Mouse (Mus musculus): Measurements from ENCODE around the gene Hist1h1d. TPM values are rescaled to one million over a fixed set of nuclear protein-coding genes. Genes with fewer than 3 reads are reported as not detected.
A peak's percentile ranks its signal among the peaks of the same experiment; 100 is the strongest.
"Not testable (repeated sequence)": the region's sequence is repeated elsewhere in the genome, so short reads cannot be mapped to it uniquely, and the experiment has no call there.

Gene Hist1h1d
- polyA plus RNA-seq, 1 experiment from 2014 or later, result 0.70 TPM

- ATAC-seq (ENCODE audit: low FRiP score, low TSS enrichment), result no peak
- 90% methylated on average over 3 of the region's 3 CpGs for WGBS
- Histone ChIP-seq H3K36me3 (ENCODE audit: control insufficient read depth, insufficient read depth, low read length) (no peaks in the 10 kb centered on the region), H3K9ac (ENCODE audit: low read depth, low read length) (no peak overlapping the region), H3K4me3 (ENCODE audit: low read length) (no peak overlapping the region), H3K27me3 (ENCODE audit: control insufficient read depth, insufficient read depth, low read length) (no peaks in the 10 kb centered on the region), H3K9me3 (ENCODE audit: control insufficient read depth, low read length) (no peaks in the 10 kb centered on the region), H3K4me2 (replicated peaks; ENCODE audit: low read depth, low read length) (no peak overlapping the region), H3K27ac (ENCODE audit: low read depth, low read length) (no peak overlapping the region), H3K4me1 (ENCODE audit: control insufficient read depth, insufficient read depth, low read length) (peaks cover 5% of the 10 kb centered on the region)
Measured at GRCm38 (mm10) chr13:23541497-23541896, 11.6 kb upstream of the Hist1h1d start.

GRCm38 (mm10) chr13:23542225-23542980, 10.7 kb upstream of the Hist1h1d start:
- H3K4me3 ChIP-seq (ENCODE audit: low read length), result peak overlapping the region; percentile 44
- H3K27me3 ChIP-seq (ENCODE audit: control insufficient read depth, insufficient read depth, low read length); H3K4me1 ChIP-seq (ENCODE audit: control insufficient read depth, insufficient read depth, low read length); ATAC-seq (ENCODE audit: low FRiP score, low TSS enrichment); H3K9me3 ChIP-seq (ENCODE audit: control insufficient read depth, low read length); H3K36me3 ChIP-seq (ENCODE audit: control insufficient read depth, insufficient read depth, low read length): not testable (repeated sequence)
- H3K27ac ChIP-seq (ENCODE audit: low read depth, low read length), result peak overlapping the region; percentile 88
- H3K9ac ChIP-seq (ENCODE audit: low read depth, low read length), result peak overlapping the region; percentile 68
- H3K4me2 ChIP-seq (replicated peaks; ENCODE audit: low read depth, low read length), result peak overlapping the region; percentile 76
- WGBS, result 11% methylated on average over 3 of the region's 3 CpGs

- peak within 1 kb of the TSS; percentile 76 for H3K4me2 ChIP-seq (replicated peaks; ENCODE audit: low read depth, low read length)
- H3K4me1 ChIP-seq (ENCODE audit: control insufficient read depth, insufficient read depth, low read length); H3K27me3 ChIP-seq (ENCODE audit: control insufficient read depth, insufficient read depth, low read length); H3K36me3 ChIP-seq (ENCODE audit: control insufficient read depth, insufficient read depth, low read length); H3K9me3 ChIP-seq (ENCODE audit: control insufficient read depth, low read length): not testable (repeated sequence)
- peak; percentile 96 for ATAC-seq (ENCODE audit: low FRiP score, low TSS enrichment)
- H3K4me3 ChIP-seq (ENCODE audit: low read length), result peak within 1 kb of the TSS; percentile 46
- WGBS, result under 1% methylated on average over 24 of the region's 42 CpGs
- peak within 1 kb of the TSS; percentile 97 for H3K27ac ChIP-seq (ENCODE audit: low read depth, low read length)
- H3K9ac ChIP-seq (ENCODE audit: low read depth, low read length), result peak within 1 kb of the TSS; percentile 69
Measured at GRCm38 (mm10) chr13:23542999-23543607, 10.0 kb upstream of the Hist1h1d start, which contains the start of gene Hist1h2bh. Gene Hist1h2bh (minus strand): TSS chr13:23543392.

- Histone ChIP-seq H3K27ac (ENCODE audit: low read depth, low read length) (peak within 1 kb of the TSS; percentile 97), H3K9ac (ENCODE audit: low read depth, low read length) (peak within 1 kb of the TSS; percentile 69), H3K4me3 (ENCODE audit: low read length) (peak within 1 kb of the TSS; percentile 46), H3K4me2 (replicated peaks; ENCODE audit: low read depth, low read length) (peak within 1 kb of the TSS; percentile 76), H3K36me3 (ENCODE audit: control insufficient read depth, insufficient read depth, low read length) (no peaks in the 10 kb centered on the region), H3K27me3 (ENCODE audit: control insufficient read depth, insufficient read depth, low read length) (no peaks in the 10 kb centered on the region), H3K9me3 (ENCODE audit: control insufficient read depth, low read length) (no peaks in the 10 kb centered on the region), H3K4me1 (ENCODE audit: control insufficient read depth, insufficient read depth, low read length) (no peaks in the 10 kb centered on the region)
- WGBS, result under 1% methylated on average over 30 of the region's 45 CpGs
- peak; percentile 95 for ATAC-seq (ENCODE audit: low FRiP score, low TSS enrichment)
Measured at GRCm38 (mm10) chr13:23543965-23544786, 8.9 kb upstream of the Hist1h1d start, which contains the start of gene Hist1h3f. Gene Hist1h3f (plus strand): TSS chr13:23544052.

- H3K4me1 ChIP-seq (ENCODE audit: control insufficient read depth, insufficient read depth, low read length); ATAC-seq (ENCODE audit: low FRiP score, low TSS enrichment); H3K9me3 ChIP-seq (ENCODE audit: control insufficient read depth, low read length); H3K4me2 ChIP-seq (replicated peaks; ENCODE audit: low read depth, low read length); H3K36me3 ChIP-seq (ENCODE audit: control insufficient read depth, insufficient read depth, low read length); H3K27me3 ChIP-seq (ENCODE audit: control insufficient read depth, insufficient read depth, low read length): not testable (repeated sequence)
- Histone ChIP-seq H3K9ac (ENCODE audit: low read depth, low read length) (peak overlapping the region; percentile 69; the same call in 1 of the 2 replicates), H3K4me3 (ENCODE audit: low read length) (peak overlapping the region; percentile 46), H3K27ac (ENCODE audit: low read depth, low read length) (peak overlapping the region; percentile 89; the same call in 1 of the 2 replicates)
- 0% methylated on average over 11 of the region's 14 CpGs for WGBS
Measured at GRCm38 (mm10) chr13:23544787-23545120, 8.3 kb upstream of the Hist1h1d start.

GRCm38 (mm10) chr13:23546694-23547093, 6.4 kb upstream of the Hist1h1d start:
- Histone ChIP-seq H3K9ac (ENCODE audit: low read depth, low read length) (no peak overlapping the region), H3K27ac (ENCODE audit: low read depth, low read length) (peak overlapping the region; percentile 32; the same call in 1 of the 2 replicates)
- WGBS, result 71% methylated on average over 5 of the region's 5 CpGs

GRCm38 (mm10) chr13:23550761-23551145, 2.3 kb upstream of the Hist1h1d start:
- WGBS, result 2% methylated on average over 3 of the region's 3 CpGs
- peak overlapping the region; percentile 90 for H3K27ac ChIP-seq (ENCODE audit: low read depth, low read length)
- H3K4me2 ChIP-seq (replicated peaks; ENCODE audit: low read depth, low read length), result peak overlapping the region; percentile 55

More at GRCm38 (mm10) chr13:23546694-23547093, 6.4 kb upstream of the Hist1h1d start:
- Histone ChIP-seq H3K9me3 (ENCODE audit: control insufficient read depth, low read length) (no peaks in the 10 kb centered on the region), H3K4me2 (replicated peaks; ENCODE audit: low read depth, low read length) (no peak overlapping the region), H3K4me3 (ENCODE audit: low read length) (no peak overlapping the region), H3K36me3 (ENCODE audit: control insufficient read depth, insufficient read depth, low read length) (no peaks in the 10 kb centered on the region), H3K4me1 (ENCODE audit: control insufficient read depth, insufficient read depth, low read length) (peaks cover 2% of the 10 kb centered on the region; the same call in 1 of the 2 replicates), H3K27me3 (ENCODE audit: control insufficient read depth, insufficient read depth, low read length) (no peaks in the 10 kb centered on the region)
- no peak for ATAC-seq (ENCODE audit: low FRiP score, low TSS enrichment)

GRCm38 (mm10) chr13:23551146-23551834, 1.8 kb upstream of the Hist1h1d start, which contains the start of gene Hist1h4f:
Gene Hist1h4f (minus strand): TSS chr13:23551648.
- peak within 1 kb of the TSS; percentile 55 for H3K9ac ChIP-seq (ENCODE audit: low read depth, low read length)
- H3K27me3 ChIP-seq (ENCODE audit: control insufficient read depth, insufficient read depth, low read length); H3K9me3 ChIP-seq (ENCODE audit: control insufficient read depth, low read length); H3K36me3 ChIP-seq (ENCODE audit: control insufficient read depth, insufficient read depth, low read length); H3K4me1 ChIP-seq (ENCODE audit: control insufficient read depth, insufficient read depth, low read length): not testable (repeated sequence)
- peak within 1 kb of the TSS; percentile 90 for H3K27ac ChIP-seq (ENCODE audit: low read depth, low read length)
- ATAC-seq (ENCODE audit: low FRiP score, low TSS enrichment), result peak; percentile 88
- H3K4me3 ChIP-seq (ENCODE audit: low read length), result peak within 1 kb of the TSS; percentile 42
- WGBS, result under 1% methylated on average over 45 of the region's 47 CpGs
- peak within 1 kb of the TSS; percentile 55 for H3K4me2 ChIP-seq (replicated peaks; ENCODE audit: low read depth, low read length)

More at GRCm38 (mm10) chr13:23550761-23551145, 2.3 kb upstream of the Hist1h1d start:
- Histone ChIP-seq H3K9me3 (ENCODE audit: control insufficient read depth, low read length) (no peaks in the 10 kb centered on the region), H3K4me3 (ENCODE audit: low read length) (peak overlapping the region; percentile 42), H3K27me3 (ENCODE audit: control insufficient read depth, insufficient read depth, low read length) (no peaks in the 10 kb centered on the region), H3K36me3 (ENCODE audit: control insufficient read depth, insufficient read depth, low read length) (no peaks in the 10 kb centered on the region), H3K9ac (ENCODE audit: low read depth, low read length) (peak overlapping the region; percentile 55), H3K4me1 (ENCODE audit: control insufficient read depth, insufficient read depth, low read length) (peaks cover 9% of the 10 kb centered on the region; the same call in 1 of the 2 replicates)
- no peak for ATAC-seq (ENCODE audit: low FRiP score, low TSS enrichment)
